Mouse (Mus musculus): ENCODE measurements around the gene Macrod2. TPM values are rescaled to one million over a fixed set of nuclear protein-coding genes. Genes with fewer than 3 reads are reported as not detected.
A peak's percentile ranks its signal among the peaks of the same experiment; 100 is the strongest.

Macrod2 gene
- 57.8 and 72.7 TPM in 2 replicates for polyA plus RNA-seq (2012; ENCODE audit: insufficient read depth, low replicate concordance)

DNA sequence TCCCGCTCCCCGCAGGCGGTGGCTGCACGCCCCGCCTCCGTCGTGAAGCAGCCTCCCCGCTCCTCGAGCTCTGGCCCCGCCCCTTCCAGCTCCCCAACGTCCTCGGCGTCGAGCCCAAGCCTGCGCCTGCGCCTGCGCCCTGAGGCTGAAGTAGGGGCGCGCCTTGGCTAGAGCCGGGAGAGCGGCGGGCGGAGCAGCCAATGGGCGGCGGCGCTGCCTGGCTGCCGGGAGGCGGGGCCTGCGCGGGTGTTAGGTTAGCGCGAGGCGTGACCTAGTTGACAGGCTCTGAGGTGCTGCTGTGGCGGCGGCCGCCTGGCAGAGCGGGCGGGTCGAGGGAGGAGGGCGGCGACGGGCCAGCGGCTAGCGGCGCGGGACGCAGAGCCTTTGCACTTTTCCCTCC lies at the start of gene Macrod2:
Gene Macrod2 (plus strand): TSS at position 131 of the 400 bp plus-strand sequence.
- H3K4me1 ChIP-seq, result peaks cover 20% of the 10 kb centered on the region
- H3K9me3 ChIP-seq, result no peaks in the 10 kb centered on the region
- H3K36me3 ChIP-seq (replicated peaks; ENCODE audit: low read length), result no peaks in the 10 kb centered on the region
- H3K27me3 ChIP-seq (replicated peaks), result peaks cover 5% of the 10 kb centered on the region
- peak within 1 kb of the TSS; percentile 94 for H3K4me3 ChIP-seq (replicated peaks)
- no peak for TF ChIP-seq FLI1 (IDR thresholded peaks at IDR 0.05; ENCODE audit: low read length)
- no peak for TF ChIP-seq GATA1 (IDR thresholded peaks at IDR 0.05; ENCODE audit: borderline replicate concordance, low read length)

DNA sequence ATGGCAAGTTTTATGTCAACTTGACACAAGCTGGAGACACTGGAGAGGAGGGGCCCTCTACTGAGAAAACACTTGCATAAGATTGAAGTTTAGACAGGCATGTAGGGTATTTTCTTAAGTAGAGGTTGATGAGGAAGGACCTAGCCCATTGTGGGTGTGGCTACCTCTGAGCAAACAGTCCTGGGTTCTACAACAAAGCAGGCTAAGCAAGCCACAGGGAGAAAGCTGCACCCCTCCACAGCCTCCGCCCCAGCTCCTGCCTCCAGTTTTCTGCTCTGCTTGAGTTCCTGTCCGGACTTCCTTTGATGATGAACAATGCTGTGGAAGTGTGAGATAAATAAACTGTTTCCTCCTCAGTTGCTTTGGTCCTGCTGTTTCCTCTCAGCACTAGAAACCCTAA lies 35.2 kb upstream of the Macrod2 start:
- Histone ChIP-seq H3K4me1 (peaks cover 5% of the 10 kb centered on the region), H3K4me3 (replicated peaks) (no peak overlapping the region), H3K9me3 (peaks cover 8% of the 10 kb centered on the region), H3K36me3 (replicated peaks; ENCODE audit: low read length) (no peaks in the 10 kb centered on the region), H3K27me3 (replicated peaks) (no peaks in the 10 kb centered on the region)
- no peak for TF ChIP-seq GATA1 (IDR thresholded peaks at IDR 0.05; ENCODE audit: borderline replicate concordance, low read length)
- no peak for TF ChIP-seq FLI1 (IDR thresholded peaks at IDR 0.05; ENCODE audit: low read length)

DNA sequence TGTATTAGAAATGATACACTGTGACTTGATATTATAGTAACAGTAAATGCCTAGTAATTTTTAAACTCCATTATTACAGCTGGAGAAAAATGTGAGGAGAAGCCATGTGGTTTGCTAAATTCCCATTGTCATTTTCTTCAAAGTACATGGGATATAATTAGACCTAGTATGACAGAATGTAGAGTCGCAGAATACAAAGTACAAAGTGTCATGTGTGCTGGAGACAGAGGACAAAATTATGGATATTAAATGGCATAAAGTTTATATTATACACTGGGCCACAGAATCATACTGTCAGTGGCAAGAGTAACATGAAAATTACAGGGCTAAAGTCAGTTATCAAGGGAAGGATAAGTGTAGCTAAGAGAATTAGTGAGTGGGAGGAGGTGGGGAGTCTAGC lies 30.3 kb upstream of the Macrod2 start:
- no peaks in the 10 kb centered on the region for H3K9me3 ChIP-seq
- no peak for TF ChIP-seq FLI1 (IDR thresholded peaks at IDR 0.05; ENCODE audit: low read length)
- TF ChIP-seq GATA1 (IDR thresholded peaks at IDR 0.05; ENCODE audit: borderline replicate concordance, low read length), result no peak
- H3K27me3 ChIP-seq (replicated peaks), result no peaks in the 10 kb centered on the region
- H3K4me3 ChIP-seq (replicated peaks), result no peak overlapping the region
- no peaks in the 10 kb centered on the region for H3K36me3 ChIP-seq (replicated peaks; ENCODE audit: low read length)
- peaks cover 4% of the 10 kb centered on the region for H3K4me1 ChIP-seq

DNA sequence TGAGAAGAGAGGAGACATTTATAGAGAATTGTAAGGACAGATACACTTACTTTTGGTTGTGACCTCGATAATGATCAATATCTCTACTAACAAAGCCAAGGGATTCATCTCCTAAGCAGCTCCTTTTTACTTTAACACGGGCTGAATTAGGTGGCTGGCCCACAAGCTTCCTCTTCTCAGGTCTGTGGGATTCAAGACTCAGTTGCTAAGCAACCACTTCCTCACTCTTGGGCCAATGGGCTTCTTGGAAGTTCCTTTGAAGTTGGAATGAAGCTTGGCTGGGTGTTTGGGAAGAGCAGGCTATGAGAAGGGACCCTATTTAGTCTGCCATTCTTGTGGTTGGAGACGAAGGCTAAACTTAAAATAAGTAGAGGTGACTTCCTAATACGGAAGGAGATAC lies 5.6 kb upstream of the Macrod2 start, which contains the start of gene Sel1l2:
Gene Sel1l2 (minus strand): TSS at position 182 of the 400 bp plus-strand sequence.
- peaks cover 4% of the 10 kb centered on the region; the same call in 1 of the 2 replicates for H3K4me1 ChIP-seq
- H3K9me3 ChIP-seq, result no peaks in the 10 kb centered on the region
- no peak within 1 kb of the TSS for H3K4me3 ChIP-seq (replicated peaks)
- H3K36me3 ChIP-seq (replicated peaks; ENCODE audit: low read length), result no peaks in the 10 kb centered on the region
- TF ChIP-seq FLI1 (IDR thresholded peaks at IDR 0.05; ENCODE audit: low read length), result no peak
- TF ChIP-seq GATA1 (IDR thresholded peaks at IDR 0.05; ENCODE audit: borderline replicate concordance, low read length), result no peak
- no peaks in the 10 kb centered on the region for H3K27me3 ChIP-seq (replicated peaks)

DNA sequence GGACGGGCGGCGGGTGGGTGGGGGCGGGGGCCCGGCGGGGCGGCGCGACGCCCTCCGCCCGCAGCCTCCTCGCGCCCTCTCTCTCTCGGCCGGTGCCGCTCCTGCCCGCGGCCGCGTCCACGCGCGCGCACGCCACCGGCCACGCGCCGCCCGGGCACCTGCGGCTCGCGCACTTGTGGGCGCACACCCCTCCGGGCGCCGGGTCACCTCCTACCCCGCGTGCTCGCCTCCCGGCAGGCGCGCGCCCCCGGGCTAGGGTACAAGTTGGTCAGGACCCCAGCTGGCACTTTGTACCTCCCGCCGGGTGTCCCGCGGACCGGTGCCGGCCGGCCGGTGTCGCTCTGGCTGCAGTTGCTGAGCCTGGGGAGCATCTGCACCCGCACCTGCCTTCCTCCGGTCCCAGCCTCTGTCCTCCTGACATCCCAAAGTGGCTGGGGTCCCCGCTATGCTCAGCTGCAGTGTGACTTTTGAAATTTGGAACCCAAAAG lies 679 bp downstream of the Macrod2 start:
- Histone ChIP-seq H3K36me3 (replicated peaks; ENCODE audit: low read length) (no peaks in the 10 kb centered on the region), H3K9me3 (no peaks in the 10 kb centered on the region), H3K27me3 (replicated peaks) (peaks cover 5% of the 10 kb centered on the region), H3K4me1 (peaks cover 20% of the 10 kb centered on the region), H3K4me3 (replicated peaks) (peak overlapping the region; percentile 94)
- no peak for TF ChIP-seq GATA1 (IDR thresholded peaks at IDR 0.05; ENCODE audit: borderline replicate concordance, low read length)
- TF ChIP-seq FLI1 (IDR thresholded peaks at IDR 0.05; ENCODE audit: low read length), result no peak

DNA sequence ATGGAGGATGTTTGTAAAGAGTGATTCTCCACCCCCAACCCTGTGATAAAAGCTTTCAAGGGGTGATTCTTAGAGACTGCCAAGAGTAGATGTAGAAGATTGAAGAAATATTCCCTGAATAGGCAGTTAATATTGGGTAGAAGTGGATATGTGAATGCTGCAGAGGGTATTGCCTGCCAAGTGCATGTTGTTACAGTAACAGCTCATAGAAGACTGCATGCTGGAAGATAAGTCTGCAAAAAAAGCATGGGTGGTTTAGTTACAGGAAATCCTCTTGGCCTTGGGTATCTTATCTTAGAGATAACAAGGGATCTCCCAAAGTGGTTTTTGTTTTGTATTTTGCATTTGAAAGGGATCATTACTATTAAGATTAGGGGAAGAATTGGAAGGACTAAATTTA lies 30.7 kb downstream of the Macrod2 start:
- H3K4me1 ChIP-seq, result peaks cover 24% of the 10 kb centered on the region
- no peaks in the 10 kb centered on the region for H3K27me3 ChIP-seq (replicated peaks)
- H3K4me3 ChIP-seq (replicated peaks), result no peak overlapping the region
- H3K9me3 ChIP-seq, result no peaks in the 10 kb centered on the region
- TF ChIP-seq FLI1 (IDR thresholded peaks at IDR 0.05; ENCODE audit: low read length) (no peak), GATA1 (IDR thresholded peaks at IDR 0.05; ENCODE audit: borderline replicate concordance, low read length) (no peak)
- no peaks in the 10 kb centered on the region for H3K36me3 ChIP-seq (replicated peaks; ENCODE audit: low read length)

DNA sequence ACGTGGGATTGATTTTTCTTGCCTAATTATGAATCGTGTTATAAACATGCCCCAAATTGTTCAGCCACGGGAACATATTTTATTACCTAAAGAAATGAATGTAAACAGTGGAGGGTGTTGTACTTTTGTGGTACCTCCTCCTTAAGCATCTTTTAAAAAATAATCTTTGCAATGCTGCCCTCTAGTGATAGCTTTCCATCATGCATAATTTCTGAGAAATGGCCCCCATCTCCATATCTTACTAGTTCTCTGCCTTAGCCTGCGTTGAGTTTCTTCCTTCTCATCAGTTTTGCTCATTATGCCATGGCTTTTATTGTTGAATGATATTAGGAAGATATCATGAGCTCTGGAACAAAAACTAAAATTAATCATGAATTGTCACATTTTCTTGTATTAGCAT lies 32.2 kb downstream of the Macrod2 start:
- Histone ChIP-seq H3K4me3 (replicated peaks) (no peak overlapping the region), H3K4me1 (peaks cover 19% of the 10 kb centered on the region), H3K27me3 (replicated peaks) (no peaks in the 10 kb centered on the region), H3K9me3 (no peaks in the 10 kb centered on the region), H3K36me3 (replicated peaks; ENCODE audit: low read length) (no peaks in the 10 kb centered on the region)
- TF ChIP-seq GATA1 (IDR thresholded peaks at IDR 0.05; ENCODE audit: borderline replicate concordance, low read length) (no peak), FLI1 (IDR thresholded peaks at IDR 0.05; ENCODE audit: low read length) (no peak)

DNA sequence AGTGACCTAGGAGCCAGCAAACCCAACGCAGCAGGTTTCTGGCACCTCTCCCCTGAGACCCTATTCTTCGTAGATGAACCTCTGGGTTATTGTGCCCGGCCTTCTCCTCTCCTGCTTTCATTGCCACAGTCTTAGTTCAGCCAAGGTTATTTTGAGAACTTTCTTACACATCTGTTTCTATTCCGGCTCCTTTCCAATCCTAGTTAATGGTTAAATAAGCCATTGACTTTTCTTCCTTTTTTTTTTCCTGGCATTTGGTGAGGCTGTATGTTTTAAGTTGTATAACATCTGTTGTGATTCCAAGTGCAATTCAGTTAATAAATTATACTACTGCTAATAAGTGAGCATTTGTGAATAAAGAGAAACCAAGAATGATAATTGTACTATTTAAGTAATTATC lies 44.0 kb downstream of the Macrod2 start:
- Histone ChIP-seq H3K36me3 (replicated peaks; ENCODE audit: low read length) (no peaks in the 10 kb centered on the region), H3K9me3 (no peaks in the 10 kb centered on the region), H3K27me3 (replicated peaks) (no peaks in the 10 kb centered on the region), H3K4me1 (no peaks in the 10 kb centered on the region), H3K4me3 (replicated peaks) (no peak overlapping the region)
- TF ChIP-seq GATA1 (IDR thresholded peaks at IDR 0.05; ENCODE audit: borderline replicate concordance, low read length) (no peak), FLI1 (IDR thresholded peaks at IDR 0.05; ENCODE audit: low read length) (no peak)

DNA sequence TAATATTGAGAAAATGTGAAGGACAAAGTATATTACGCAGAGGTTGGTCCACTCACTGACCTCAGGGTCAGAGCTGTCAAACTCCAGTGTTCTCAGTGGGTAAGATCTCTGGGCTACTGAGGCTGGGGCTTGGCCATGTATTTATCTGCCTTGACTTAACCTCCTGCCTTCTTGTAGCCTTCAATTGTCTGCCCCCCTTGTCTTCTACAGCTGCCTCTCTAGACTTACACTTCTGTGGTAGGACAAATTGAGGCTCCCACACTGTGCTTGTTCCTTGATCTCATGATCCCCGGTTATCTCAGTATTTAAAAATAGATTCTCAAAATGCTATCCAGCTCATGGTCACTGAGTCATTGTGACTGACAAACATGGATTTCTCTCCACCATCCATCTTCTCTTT lies 53.5 kb downstream of the Macrod2 start:
- Histone ChIP-seq H3K27me3 (replicated peaks) (no peaks in the 10 kb centered on the region), H3K4me3 (replicated peaks) (no peak overlapping the region), H3K4me1 (no peaks in the 10 kb centered on the region), H3K9me3 (no peaks in the 10 kb centered on the region), H3K36me3 (replicated peaks; ENCODE audit: low read length) (no peaks in the 10 kb centered on the region)
- TF ChIP-seq GATA1 (IDR thresholded peaks at IDR 0.05; ENCODE audit: borderline replicate concordance, low read length) (no peak), FLI1 (IDR thresholded peaks at IDR 0.05; ENCODE audit: low read length) (no peak)

DNA sequence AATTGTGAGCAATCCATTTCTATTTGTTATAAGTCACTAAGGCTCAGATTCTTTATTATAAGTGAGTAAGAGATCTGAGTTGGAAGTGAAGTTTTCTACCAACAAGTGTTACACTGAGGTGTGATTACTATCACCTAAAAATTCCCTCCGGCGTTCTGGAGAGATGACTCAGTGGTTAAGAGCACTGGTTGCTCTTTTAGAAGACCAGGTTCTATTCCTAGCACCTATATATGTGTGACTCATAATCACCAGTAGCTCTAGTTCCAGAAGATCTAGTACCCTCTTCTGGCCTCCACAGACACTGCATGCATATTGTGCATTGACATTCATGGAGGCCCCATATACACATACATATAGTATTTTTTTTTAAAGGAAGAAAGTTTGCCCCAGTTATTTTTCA lies 80.7 kb downstream of the Macrod2 start:
- Histone ChIP-seq H3K36me3 (replicated peaks; ENCODE audit: low read length) (no peaks in the 10 kb centered on the region), H3K4me1 (no peaks in the 10 kb centered on the region), H3K27me3 (replicated peaks) (no peaks in the 10 kb centered on the region), H3K9me3 (peaks cover 11% of the 10 kb centered on the region), H3K4me3 (replicated peaks) (no peak overlapping the region)
- TF ChIP-seq GATA1 (IDR thresholded peaks at IDR 0.05; ENCODE audit: borderline replicate concordance, low read length), result no peak
- TF ChIP-seq FLI1 (IDR thresholded peaks at IDR 0.05; ENCODE audit: low read length), result no peak

DNA sequence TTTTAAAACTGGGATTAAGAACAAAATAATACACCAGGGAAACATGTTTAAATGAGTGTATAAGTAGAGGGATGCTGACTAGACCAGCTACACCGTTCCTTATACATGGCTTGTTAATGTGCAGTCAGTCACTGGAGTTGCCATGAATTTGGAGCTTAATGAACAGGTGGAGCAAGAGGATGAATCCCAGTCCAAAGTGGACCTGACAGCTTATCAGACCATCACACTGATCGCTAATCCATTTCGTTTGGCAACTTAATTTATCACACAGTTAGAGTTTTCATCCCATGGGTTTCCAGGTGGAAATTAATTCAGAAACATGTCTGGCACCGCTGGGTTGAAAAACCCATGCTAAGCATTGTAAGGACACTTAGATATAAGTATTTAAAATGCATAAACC lies 81.8 kb downstream of the Macrod2 start:
- TF ChIP-seq FLI1 (IDR thresholded peaks at IDR 0.05; ENCODE audit: low read length), result no peak
- TF ChIP-seq GATA1 (IDR thresholded peaks at IDR 0.05; ENCODE audit: borderline replicate concordance, low read length), result no peak
- Histone ChIP-seq H3K36me3 (replicated peaks; ENCODE audit: low read length) (no peaks in the 10 kb centered on the region), H3K4me3 (replicated peaks) (no peak overlapping the region), H3K27me3 (replicated peaks) (no peaks in the 10 kb centered on the region), H3K4me1 (no peaks in the 10 kb centered on the region), H3K9me3 (peaks cover 1% of the 10 kb centered on the region; the same call in 1 of the 2 replicates)

Data from megakaryocyte, embryonic 14.5 days (primary cell).